Mouse (Mus musculus): ENCODE measurements around the gene Tmem170.
A peak's percentile ranks its signal among the peaks of the same experiment; 100 is the strongest.

DNA sequence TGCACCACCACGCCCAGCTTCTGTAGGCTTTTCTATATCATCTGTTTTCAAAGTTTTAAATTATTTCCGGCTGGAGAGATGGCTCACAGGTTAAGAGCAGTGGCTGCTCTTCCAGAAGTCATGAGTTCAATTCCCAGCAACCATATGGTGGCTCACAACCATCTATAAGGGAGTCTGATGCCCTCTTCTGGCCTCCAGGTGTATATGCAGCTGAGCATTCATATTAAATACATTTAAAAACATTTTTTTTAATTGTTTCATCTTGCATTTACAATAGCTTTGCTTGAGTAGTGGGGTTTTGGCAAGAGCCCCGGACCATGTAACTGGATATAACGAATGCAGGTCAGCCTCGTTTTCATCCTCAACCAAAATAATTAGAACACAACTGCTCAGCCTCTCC, 52.2 kb downstream of the Tmem170 start:
- TF ChIP-seq CTCF (IDR thresholded peaks at IDR 0.05; ENCODE audit: low read depth, low read length) (0 out of 2 replicates have a peak, but pooled peaks have one; percentile 23), GATA1 (IDR thresholded peaks at IDR 0.05; ENCODE audit: borderline replicate concordance, low read length) (no peak)
